Mouse (Mus musculus) liver, embryonic 14.5 days (tissue): ENCODE results near the gene Tmtc2.

Experiments used
- CTCF ChIP-seq: IDR thresholded peaks from 2 replicates; pipeline ENCODE4 v1.5.1; 2016; ENCODE audit warnings: antibody characterized with exemption, low read depth, control low read depth
- EP300 ChIP-seq: IDR thresholded peaks from 2 replicates; pipeline ENCODE4 v1.6.1; 2016; ENCODE audit warnings: antibody characterized with exemption, low read depth

- TF ChIP-seq CTCF = no peak
- TF ChIP-seq EP300 = no peak
These were observed 38.4 kb downstream of the Tmtc2 start for GRCm38 (mm10) chr10:105535848-105536247.
